Mouse (Mus musculus) hindbrain, embryonic 10.5 days (tissue): ENCODE measurements at regions not wholly inside any gene's neighbourhood (a gene's known extent, or its start where the extent isn't known, plus 50 kb on each side); places are given as distances from the start of the nearest gene placed in this dataset.

Experiments
- DNase-seq: peaks from one replicate; pipeline ENCODE4 v3.0.0-alpha.2; 2017; ENCODE audit warnings: low spot score
- H3K27ac ChIP-seq: fragments of 300-500 bp; sonication (generic); 2 replicates; pipeline ENCODE4 v1.5.1; 2016; ENCODE audit warnings: mild to moderate bottlenecking, moderate library complexity
- H3K27me3 ChIP-seq: fragments of 300-500 bp; sonication (generic); 2 replicates; pipeline ENCODE4 v1.6.1; 2016; ENCODE audit warnings: mild to moderate bottlenecking; ENCODE audit not compliant: poor library complexity, insufficient read depth, severe bottlenecking
- H3K36me3 ChIP-seq: fragments of 300-500 bp; sonication (generic); 2 replicates; pipeline ENCODE4 v1.6.1; 2016; ENCODE audit warnings: mild to moderate bottlenecking, moderate library complexity
- H3K4me1 ChIP-seq: fragments of 300-500 bp; sonication (generic); replicated peaks from 2 replicates; pipeline ENCODE4 v1.6.1; 2016; ENCODE audit warnings: mild to moderate bottlenecking
- H3K4me3 ChIP-seq: fragments of 300-500 bp; sonication (generic); 2 replicates; pipeline ENCODE4 v1.5.1; 2016; ENCODE audit warnings: mild to moderate bottlenecking, moderate library complexity
- H3K9me3 ChIP-seq: fragments of 300-500 bp; sonication (generic); 2 replicates; pipeline ENCODE4 v1.6.1; 2016; ENCODE audit warnings: mild to moderate bottlenecking, moderate library complexity
- WGBS: fragments of 180-500 bp; shearing (Covaris S2); methylation state at CpG from one replicate; pipeline ENCODE4 v1.1.7; 2016; 5-methylcytosine and 5-hydroxymethylcytosine counted together

DNA sequence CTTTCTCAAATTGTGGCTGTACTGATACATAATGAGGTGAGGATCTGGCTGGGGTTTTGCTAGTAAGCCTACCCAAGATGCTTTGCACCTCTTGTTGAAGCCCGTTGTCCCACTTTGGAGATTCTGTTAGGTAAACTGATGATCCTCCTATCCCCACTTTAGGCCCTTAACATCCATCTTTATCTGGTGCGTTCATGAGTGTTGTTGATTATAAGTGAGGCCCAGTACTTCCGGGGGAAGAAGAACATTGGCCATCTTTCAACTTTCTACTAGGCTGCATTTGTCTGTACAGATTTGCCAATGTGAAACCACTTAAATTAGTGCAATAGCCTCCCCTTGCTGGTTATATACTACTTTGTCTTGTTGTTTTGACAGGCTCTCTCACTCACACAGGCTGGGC lies 331.3 kb upstream of the Tmc3 start:
- no peak for DNase-seq
- no peak overlapping the region for H3K27ac ChIP-seq
- H3K4me1 ChIP-seq, result no peaks in the 10 kb centered on the region
- H3K27me3 ChIP-seq, result no peaks in the 10 kb centered on the region
- H3K4me3 ChIP-seq, result no peak overlapping the region
- no peaks in the 10 kb centered on the region for H3K9me3 ChIP-seq
- H3K36me3 ChIP-seq, result no peaks in the 10 kb centered on the region
- WGBS, result 81% methylated on average over 3 of the region's 3 CpGs

GRCm38 (mm10) chr7:83254411-83254810 lies 330.3 kb upstream of the Tmc3 start:
- no peaks in the 10 kb centered on the region for H3K4me1 ChIP-seq
- no peaks in the 10 kb centered on the region for H3K9me3 ChIP-seq
- H3K27me3 ChIP-seq, result no peaks in the 10 kb centered on the region
- H3K36me3 ChIP-seq, result no peaks in the 10 kb centered on the region
- no peak overlapping the region for H3K27ac ChIP-seq
- DNase-seq, result no peak
- H3K4me3 ChIP-seq, result no peak overlapping the region
- WGBS, result 86% methylated on average over 4 of the region's 4 CpGs

DNA sequence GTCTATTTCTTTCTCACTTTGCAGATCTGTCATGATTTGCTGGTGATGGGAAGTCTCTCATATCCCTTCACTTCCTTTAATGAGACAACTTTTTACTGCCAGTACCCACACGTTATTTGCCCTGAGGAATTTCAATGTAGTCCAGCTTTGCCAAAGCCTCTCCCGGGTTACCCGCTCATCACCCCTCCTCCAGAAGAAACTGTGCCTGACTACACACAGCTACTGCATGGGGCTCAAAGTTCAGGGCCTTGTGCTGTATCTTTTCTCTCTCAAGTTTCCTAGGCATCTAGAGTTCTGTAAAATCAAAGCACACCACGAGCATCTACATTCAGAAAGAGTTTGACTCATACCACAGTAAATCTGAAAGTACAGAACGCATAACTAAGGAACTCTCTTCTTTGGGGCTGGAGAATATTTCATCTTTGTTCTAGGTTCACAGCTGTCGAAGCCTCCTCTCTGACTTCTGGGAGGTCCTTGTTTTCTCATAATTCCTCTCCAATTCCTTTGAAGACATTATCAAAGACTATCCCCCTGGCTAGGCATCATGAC lies 328.4 kb upstream of the Tmc3 start:
- Histone ChIP-seq H3K4me3 (no peak overlapping the region), H3K4me1 (no peaks in the 10 kb centered on the region), H3K36me3 (no peaks in the 10 kb centered on the region), H3K27me3 (no peaks in the 10 kb centered on the region), H3K9me3 (no peaks in the 10 kb centered on the region), H3K27ac (no peak overlapping the region)
- 87% methylated on average over 6 of the region's 6 CpGs for WGBS
- DNase-seq, result no peak

- no peak overlapping the region for H3K27ac ChIP-seq
- no peaks in the 10 kb centered on the region for H3K36me3 ChIP-seq
- DNase-seq, result no peak
- no peaks in the 10 kb centered on the region for H3K27me3 ChIP-seq
- H3K4me3 ChIP-seq, result no peak overlapping the region
- WGBS, result 72% methylated on average over 2 of the region's 2 CpGs
- no peaks in the 10 kb centered on the region for H3K9me3 ChIP-seq
- no peaks in the 10 kb centered on the region for H3K4me1 ChIP-seq
These were observed 326.3 kb upstream of the Tmc3 start for GRCm38 (mm10) chr7:83258363-83258916.

- H3K27ac ChIP-seq, result no peak overlapping the region
- DNase-seq, result no peak
- H3K36me3 ChIP-seq, result no peaks in the 10 kb centered on the region
- no peaks in the 10 kb centered on the region for H3K9me3 ChIP-seq
- no peaks in the 10 kb centered on the region for H3K27me3 ChIP-seq
- H3K4me1 ChIP-seq, result no peaks in the 10 kb centered on the region
- no peak overlapping the region for H3K4me3 ChIP-seq
These were observed 323.2 kb upstream of the Tmc3 start for GRCm38 (mm10) chr7:83261489-83261888.

DNA sequence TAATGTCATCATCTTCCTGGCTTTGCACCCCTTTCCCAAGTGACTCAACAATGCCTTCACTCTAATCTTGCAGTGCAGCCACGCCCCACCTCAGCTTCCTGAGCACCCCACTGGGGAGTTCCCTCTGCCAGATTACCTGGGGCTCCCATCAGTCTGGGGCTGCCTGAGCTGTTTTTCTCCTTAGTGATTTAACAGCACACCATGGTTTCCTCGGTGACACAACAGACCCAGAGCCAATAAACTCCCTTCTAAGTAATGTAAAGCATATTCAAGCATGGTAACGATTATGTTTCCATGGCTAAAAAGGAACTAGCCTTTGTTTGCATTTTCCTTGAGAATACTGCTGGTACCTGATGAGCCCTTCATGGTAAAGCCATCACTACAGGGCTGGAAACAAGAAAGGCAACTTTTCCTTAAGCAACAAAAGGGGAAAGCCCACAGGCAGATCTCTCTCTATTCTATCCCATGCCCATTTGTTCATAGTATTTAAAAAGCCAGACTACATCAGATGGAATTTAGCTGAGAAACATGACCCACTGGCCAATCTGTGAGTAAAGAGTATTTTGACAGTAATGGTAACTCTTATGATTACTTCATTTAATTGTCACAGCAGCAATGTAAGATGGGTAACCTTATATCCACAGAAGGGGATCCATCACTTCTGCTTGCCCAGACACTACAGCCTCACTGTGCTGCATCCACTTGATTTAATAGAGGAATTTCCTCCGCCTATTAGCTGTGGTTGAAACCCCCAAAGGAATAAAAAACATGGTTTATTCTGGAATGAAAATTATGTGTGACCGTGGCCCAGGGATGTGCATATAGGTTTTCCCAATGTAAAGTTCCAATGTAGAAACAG lies 294.6 kb upstream of the Tmc3 start:
- WGBS, result 47% methylated on average over 5 of the region's 5 CpGs
- Histone ChIP-seq H3K4me3 (no peak overlapping the region), H3K36me3 (no peaks in the 10 kb centered on the region), H3K27ac (0 out of 2 replicates have a peak overlapping the region, but pooled peaks have one; percentile 45), H3K4me1 (0 out of 2 replicates have a peak, but pooled peaks cover 5% of the 10 kb centered on the region), H3K27me3 (no peaks in the 10 kb centered on the region), H3K9me3 (no peaks in the 10 kb centered on the region)
- DNase-seq, result no peak

- Histone ChIP-seq H3K36me3 (no peaks in the 10 kb centered on the region), H3K4me3 (no peak overlapping the region), H3K9me3 (no peaks in the 10 kb centered on the region), H3K27ac (no peak overlapping the region), H3K27me3 (no peaks in the 10 kb centered on the region), H3K4me1 (no peaks in the 10 kb centered on the region)
- DNase-seq, result no peak
- WGBS, result 77% methylated on average over 1 of the region's 1 CpGs
These were observed 277.6 kb upstream of the Tmc3 start for GRCm38 (mm10) chr7:83307112-83307511.

- Histone ChIP-seq H3K27me3 (no peaks in the 10 kb centered on the region), H3K4me1 (no peaks in the 10 kb centered on the region), H3K4me3 (no peak overlapping the region), H3K27ac (no peak overlapping the region), H3K36me3 (no peaks in the 10 kb centered on the region), H3K9me3 (no peaks in the 10 kb centered on the region)
- WGBS, result 79% methylated on average over 4 of the region's 4 CpGs
- DNase-seq, result no peak
These were observed 272.6 kb upstream of the Tmc3 start for GRCm38 (mm10) chr7:83312172-83312571.

GRCm38 (mm10) chr7:83329809-83330412 lies 254.8 kb upstream of the Tmc3 start:
- H3K9me3 ChIP-seq, result peaks cover 4% of the 10 kb centered on the region; the same call in 1 of the 2 replicates
- peaks cover 6% of the 10 kb centered on the region; the same call in 1 of the 2 replicates for H3K4me1 ChIP-seq
- H3K36me3 ChIP-seq, result no peaks in the 10 kb centered on the region
- WGBS, result 55% methylated on average over 5 of the region's 5 CpGs
- no peaks in the 10 kb centered on the region for H3K27me3 ChIP-seq
- DNase-seq, result no peak
- no peak overlapping the region for H3K27ac ChIP-seq
- no peak overlapping the region for H3K4me3 ChIP-seq

DNA sequence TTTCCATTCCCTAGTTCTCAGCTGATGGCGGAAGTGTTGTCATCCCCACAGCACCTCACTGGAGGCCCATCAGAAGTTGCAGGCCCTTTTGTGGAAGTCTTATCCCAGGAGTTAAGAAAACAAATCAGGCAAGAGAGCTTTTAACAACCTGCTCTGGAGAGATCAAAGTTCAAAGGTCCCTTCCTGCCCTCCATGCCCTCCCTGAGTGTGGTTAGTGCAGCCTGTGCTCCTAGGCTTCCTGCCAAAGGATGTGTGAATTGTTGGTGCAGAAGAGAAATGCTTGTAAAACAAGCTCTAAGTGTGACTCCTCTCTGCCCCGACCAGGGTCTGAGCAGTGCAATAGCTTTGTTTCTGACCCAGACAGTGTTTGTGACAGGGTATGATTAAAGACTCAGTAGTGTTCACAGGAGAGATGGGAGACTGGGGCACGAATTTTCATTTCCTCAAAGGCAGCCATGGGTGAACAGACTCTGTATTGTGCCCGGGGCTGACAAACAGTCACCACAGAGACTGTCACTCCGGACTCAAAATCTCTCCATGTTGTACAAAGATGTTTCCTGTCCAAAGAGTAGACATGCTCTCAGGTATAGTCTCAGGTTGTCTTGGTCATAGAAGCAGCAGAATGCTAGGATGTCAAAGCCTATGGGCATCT lies 237.5 kb upstream of the Tmc3 start:
- H3K4me3 ChIP-seq, result no peak overlapping the region
- WGBS, result 67% methylated on average over 5 of the region's 5 CpGs
- no peaks in the 10 kb centered on the region; the same call in 1 of the 2 replicates for H3K4me1 ChIP-seq
- H3K27ac ChIP-seq, result no peak overlapping the region
- H3K36me3 ChIP-seq, result no peaks in the 10 kb centered on the region
- no peak for DNase-seq
- no peaks in the 10 kb centered on the region for H3K27me3 ChIP-seq
- H3K9me3 ChIP-seq, result no peaks in the 10 kb centered on the region

GRCm38 (mm10) chr7:83369191-83369590 lies 215.5 kb upstream of the Tmc3 start:
- H3K4me3 ChIP-seq, result no peak overlapping the region
- H3K27ac ChIP-seq, result no peak overlapping the region
- H3K27me3 ChIP-seq, result no peaks in the 10 kb centered on the region
- DNase-seq, result no peak
- no peaks in the 10 kb centered on the region for H3K9me3 ChIP-seq
- H3K4me1 ChIP-seq, result no peaks in the 10 kb centered on the region
- WGBS, result 88% methylated on average over 3 of the region's 3 CpGs
- H3K36me3 ChIP-seq, result no peaks in the 10 kb centered on the region

DNA sequence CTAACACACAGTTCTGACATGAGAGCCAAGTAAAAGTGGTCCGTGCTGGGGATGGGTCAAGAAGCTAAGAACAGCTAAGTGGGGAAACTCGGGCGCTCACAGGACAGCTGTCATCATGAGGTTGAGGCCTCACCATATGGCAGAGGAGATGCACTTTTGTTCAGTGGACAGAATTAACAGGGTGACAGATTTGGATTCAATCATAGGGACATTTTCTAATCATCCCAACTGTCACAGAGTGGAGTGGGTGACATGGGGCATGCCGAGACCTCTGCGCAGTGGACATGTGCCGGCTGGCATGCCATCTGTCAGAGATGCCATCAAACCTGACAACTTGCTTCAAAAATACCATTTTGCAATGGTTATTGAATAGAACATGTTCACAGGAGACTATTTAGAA lies 215.1 kb upstream of the Tmc3 start:
- DNase-seq, result no peak

More for the DNA sequence above, 215.1 kb upstream of the Tmc3 start:
- Histone ChIP-seq H3K4me3 (no peak overlapping the region), H3K27ac (no peak overlapping the region), H3K4me1 (no peaks in the 10 kb centered on the region), H3K9me3 (no peaks in the 10 kb centered on the region), H3K36me3 (no peaks in the 10 kb centered on the region), H3K27me3 (no peaks in the 10 kb centered on the region)
- WGBS, result 76% methylated on average over 6 of the region's 6 CpGs
